Mouse (Mus musculus) lung, postnatal 0 days (tissue): ENCODE measurements around the gene Mfsd4b3.

Experiments
- CTCF ChIP-seq: IDR thresholded peaks from 2 replicates; pipeline ENCODE4 v1.5.1; 2016; ENCODE audit warnings: antibody characterized with exemption, mild to moderate bottlenecking
- EP300 ChIP-seq: IDR thresholded peaks from 2 replicates; pipeline ENCODE4 v1.6.1; 2016; ENCODE audit warnings: antibody characterized with exemption, mild to moderate bottlenecking, control low read depth

DNA sequence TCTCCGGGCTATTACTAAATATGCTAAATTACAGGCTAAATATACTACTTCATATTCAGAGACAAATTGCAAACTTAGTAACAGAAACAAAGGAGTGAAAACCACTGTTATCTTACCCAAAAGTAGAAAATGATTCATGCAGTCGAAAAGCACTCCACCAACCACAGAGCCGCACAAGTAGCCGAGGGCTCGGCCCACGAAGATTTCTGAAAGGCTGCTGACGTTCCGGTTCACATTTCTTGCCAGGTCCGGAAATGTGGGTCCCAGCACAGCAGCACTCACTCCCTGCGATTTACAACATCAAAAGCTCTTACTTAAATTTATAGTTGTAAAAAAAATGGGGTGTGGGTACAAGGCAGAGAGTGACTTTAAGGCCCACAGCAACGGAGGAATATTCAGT lies 15.0 kb upstream of the Mfsd4b3 start:
- TF ChIP-seq CTCF (no peak), EP300 (no peak)
